Mouse (Mus musculus) embryonic facial prominence, embryonic 15.5 days (tissue): ENCODE data around the gene Mllt1. TPM values are rescaled to one million over a fixed set of nuclear protein-coding genes. Genes with fewer than 3 reads are reported as not detected.
A peak's percentile ranks its signal among the peaks of the same experiment; 100 is the strongest.

Experiments used
- ATAC-seq: fragments of 200-750 bp; cut with Nextera tagmentation; 2 replicates; pipeline ENCODE4 v1.8.0; 2017; ENCODE audit warnings: low read depth, moderate TSS enrichment; ENCODE audit not compliant: insufficient number of reproducible peaks, low FRiP score, low TSS enrichment
- H3K27ac ChIP-seq: fragments of 300-500 bp; sonication (generic); replicated peaks from 2 replicates; pipeline ENCODE4 v1.5.1; 2015; ENCODE audit warnings: mild to moderate bottlenecking, inconsistent platforms
- H3K27me3 ChIP-seq: fragments of 300-500 bp; sonication (generic); 2 replicates; pipeline ENCODE4 v1.6.1; 2015; ENCODE audit warnings: inconsistent platforms
- H3K36me3 ChIP-seq: fragments of 300-500 bp; sonication (generic); 2 replicates; pipeline ENCODE4 v1.6.1; 2015; ENCODE audit warnings: mild to moderate bottlenecking, inconsistent platforms
- H3K4me1 ChIP-seq: fragments of 300-500 bp; sonication (generic); 2 replicates; pipeline ENCODE4 v1.6.1; 2015; ENCODE audit warnings: inconsistent platforms
- H3K4me2 ChIP-seq: fragments of 300-500 bp; sonication (generic); replicated peaks from 2 replicates; pipeline ENCODE4 v1.6.1; 2015; ENCODE audit warnings: mild to moderate bottlenecking, inconsistent platforms
- H3K4me3 ChIP-seq: fragments of 300-500 bp; sonication (generic); replicated peaks from 2 replicates; pipeline ENCODE4 v1.5.1; 2015; ENCODE audit warnings: mild to moderate bottlenecking, inconsistent platforms
- H3K9ac ChIP-seq: fragments of 300-500 bp; sonication (generic); 2 replicates; pipeline ENCODE4 v1.6.1; 2015; ENCODE audit warnings: inconsistent platforms
- H3K9me3 ChIP-seq: fragments of 300-500 bp; sonication (generic); replicated peaks from 2 replicates; pipeline ENCODE4 v1.6.1; 2016; ENCODE audit warnings: inconsistent platforms
- WGBS: fragments of 180-500 bp; shearing (Covaris S2); methylation state at CpG from one replicate; pipeline ENCODE4 v1.1.7; 2015; 5-methylcytosine and 5-hydroxymethylcytosine counted together
- polyA plus RNA-seq: library from polyadenylated mRNA; unstranded; fragments of >200 nt; fragmentation: Nextera tagmentation; extraction: Ambion mirVana; gene quantifications from 2 replicates; pipeline ENCODE4 v1.2.1, GENCODE M21; 2015

Mllt1 gene
- polyA plus RNA-seq, 1 experiment from 2014 or later, result 56.9 TPM

DNA sequence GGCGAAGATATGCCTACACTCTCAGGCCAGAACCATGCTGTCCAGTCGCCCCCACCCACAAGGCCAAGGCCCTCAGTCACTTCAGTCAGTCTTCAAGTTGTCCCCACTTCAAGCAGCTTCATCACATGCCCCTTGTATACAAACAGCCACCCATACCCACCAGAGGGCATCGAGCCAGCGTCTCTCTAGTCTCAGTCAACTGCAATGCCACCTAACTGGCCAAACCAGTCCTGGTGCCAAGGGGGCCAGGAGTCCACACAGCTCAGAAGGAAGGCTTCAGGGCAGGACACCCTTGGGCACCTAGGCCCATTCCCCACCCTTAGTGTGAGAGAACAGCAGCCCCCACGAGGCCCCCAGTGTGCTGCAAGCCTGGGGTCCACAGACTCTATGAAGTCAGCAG is 28.1 kb downstream of the Mllt1 start:
- H3K4me3 ChIP-seq, result no peak overlapping the region
- H3K9me3 ChIP-seq, result no peaks in the 10 kb centered on the region
- ATAC-seq, result 0 out of 2 replicates have a peak, but pooled peaks have one; percentile 39
- peaks cover 65% of the 10 kb centered on the region for H3K36me3 ChIP-seq
- 70% methylated on average over 5 of the region's 5 CpGs for WGBS
- peak overlapping the region; percentile 44; the same call in 1 of the 2 replicates for H3K27ac ChIP-seq
- no peaks in the 10 kb centered on the region for H3K27me3 ChIP-seq
- H3K4me2 ChIP-seq, result no peak overlapping the region
- peaks cover 6% of the 10 kb centered on the region; the same call in 1 of the 2 replicates for H3K4me1 ChIP-seq
- H3K9ac ChIP-seq, result no peak overlapping the region

DNA sequence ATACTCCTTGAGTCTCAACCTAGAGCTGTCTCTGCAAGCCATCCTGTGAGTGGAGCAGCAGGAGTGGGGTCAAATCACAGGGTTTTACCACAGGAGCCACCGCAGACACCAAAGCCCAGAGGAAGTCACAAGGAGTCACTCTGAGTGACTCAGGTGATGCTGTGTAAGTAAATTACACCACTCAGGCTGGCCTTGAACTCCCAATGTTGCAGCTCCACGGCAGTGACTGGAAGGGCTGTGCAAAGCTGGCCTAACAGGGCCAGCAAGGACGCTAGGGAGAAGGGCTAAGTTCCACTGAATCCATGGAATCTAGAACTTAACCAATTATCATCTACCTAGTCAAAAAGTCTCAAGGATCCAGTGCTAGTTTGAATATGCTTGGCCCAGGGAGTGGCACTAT is 29.0 kb downstream of the Mllt1 start:
- ATAC-seq, result no peak
- H3K4me2 ChIP-seq, result no peak overlapping the region
- H3K4me3 ChIP-seq, result no peak overlapping the region
- peaks cover 6% of the 10 kb centered on the region; the same call in 1 of the 2 replicates for H3K4me1 ChIP-seq
- H3K27me3 ChIP-seq, result no peaks in the 10 kb centered on the region
- no peak overlapping the region for H3K9ac ChIP-seq
- 85% methylated on average over 3 of the region's 3 CpGs for WGBS
- no peak overlapping the region for H3K27ac ChIP-seq
- peaks cover 74% of the 10 kb centered on the region for H3K36me3 ChIP-seq
- no peaks in the 10 kb centered on the region for H3K9me3 ChIP-seq

DNA sequence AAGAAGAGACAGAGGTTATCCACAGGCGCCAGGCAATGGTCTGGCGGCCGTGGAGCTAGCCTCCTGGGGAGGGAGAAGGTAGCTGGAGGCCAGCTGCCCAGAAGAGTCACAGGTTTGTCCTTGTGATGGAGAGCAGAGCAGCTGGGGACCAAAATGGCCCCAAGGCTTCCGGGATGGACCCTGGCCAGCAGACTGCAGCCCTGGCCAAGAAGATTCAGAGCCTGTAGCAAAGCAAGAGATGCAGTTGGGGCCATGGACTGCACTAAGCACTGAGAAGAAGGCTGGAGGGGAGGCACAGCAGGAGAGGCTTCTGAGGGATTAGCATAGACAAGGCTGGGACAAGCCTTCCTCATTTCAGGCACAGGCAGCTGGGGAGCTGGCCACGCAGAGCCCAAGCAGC is 32.5 kb downstream of the Mllt1 start:
- WGBS, result 81% methylated on average over 5 of the region's 5 CpGs
- H3K27me3 ChIP-seq, result no peaks in the 10 kb centered on the region
- no peaks in the 10 kb centered on the region for H3K9me3 ChIP-seq
- ATAC-seq, result no peak
- H3K4me2 ChIP-seq, result no peak overlapping the region
- peaks cover 76% of the 10 kb centered on the region for H3K36me3 ChIP-seq
- no peak overlapping the region for H3K9ac ChIP-seq
- H3K27ac ChIP-seq, result no peak overlapping the region
- H3K4me3 ChIP-seq, result no peak overlapping the region
- H3K4me1 ChIP-seq, result 0 out of 2 replicates have a peak, but pooled peaks cover under 1% of the 10 kb centered on the region

DNA sequence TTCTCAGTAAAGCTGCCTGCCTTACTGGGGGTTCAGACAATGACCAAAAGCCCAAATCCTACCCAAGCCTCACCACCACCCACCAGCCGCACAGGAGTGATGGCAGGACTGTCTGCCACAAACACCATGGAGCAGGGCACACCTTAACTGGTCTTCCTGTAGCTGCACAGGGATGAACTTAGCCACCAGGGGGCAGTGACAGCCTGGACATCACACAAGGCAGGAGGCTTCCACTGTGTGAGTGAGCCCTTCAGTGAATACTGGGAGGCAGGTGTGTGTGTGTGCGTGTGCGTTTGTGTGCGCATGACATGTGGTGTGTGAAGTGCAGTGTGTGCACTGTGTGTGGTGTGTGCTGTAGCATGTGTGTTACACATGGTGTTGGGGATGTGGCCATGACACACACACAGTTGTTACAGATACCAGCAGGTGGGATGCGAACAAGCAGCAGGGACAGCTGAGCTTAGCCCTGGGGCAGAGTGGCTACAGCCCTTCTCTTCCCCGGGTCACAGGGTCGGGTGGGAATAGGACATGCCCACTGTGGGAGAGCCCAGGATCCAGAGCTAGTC is 37.5 kb downstream of the Mllt1 start:
- Histone ChIP-seq H3K4me3 (no peak overlapping the region), H3K27me3 (no peaks in the 10 kb centered on the region), H3K9me3 (no peaks in the 10 kb centered on the region), H3K36me3 (peaks cover 92% of the 10 kb centered on the region), H3K4me2 (no peak overlapping the region), H3K9ac (no peak overlapping the region), H3K4me1 (no peaks in the 10 kb centered on the region), H3K27ac (no peak overlapping the region)
- WGBS, result 77% methylated on average over 7 of the region's 7 CpGs
- ATAC-seq, result peak; percentile 40; the same call in 1 of the 2 replicates

DNA sequence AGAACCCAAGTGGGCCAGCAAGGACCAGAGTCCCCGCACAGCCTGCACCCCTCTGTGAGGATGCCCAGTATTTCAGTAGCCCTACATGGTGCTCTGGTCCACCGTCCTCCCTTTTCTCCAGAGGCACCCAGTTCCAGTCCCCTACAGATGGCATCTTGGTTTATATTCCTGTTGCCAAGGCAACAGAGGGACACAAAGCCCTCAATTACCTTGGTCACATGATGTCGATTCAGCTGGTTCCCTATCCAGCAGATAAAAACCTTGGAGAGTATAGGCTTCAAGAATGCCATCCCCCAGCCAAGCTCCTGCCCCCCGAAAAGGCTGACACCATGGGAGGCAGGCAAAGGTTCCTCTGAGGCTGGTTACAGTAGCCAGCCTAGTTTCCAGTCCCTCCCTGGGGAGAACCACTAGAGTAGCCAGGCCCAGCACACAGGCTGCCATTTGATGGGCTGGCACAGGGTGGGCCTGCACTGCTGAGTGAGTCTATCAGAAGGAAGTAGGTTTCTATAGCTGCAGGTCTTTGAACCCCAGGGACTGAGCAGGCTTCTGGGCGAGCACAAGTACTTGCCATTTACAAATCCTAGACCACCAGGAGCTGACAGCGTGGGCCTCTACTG is 38.6 kb downstream of the Mllt1 start:
- H3K9ac ChIP-seq, result no peak overlapping the region
- H3K27me3 ChIP-seq, result no peaks in the 10 kb centered on the region
- H3K4me3 ChIP-seq, result no peak overlapping the region
- peaks cover 92% of the 10 kb centered on the region for H3K36me3 ChIP-seq
- H3K4me1 ChIP-seq, result no peaks in the 10 kb centered on the region
- no peak overlapping the region for H3K27ac ChIP-seq
- WGBS, result 89% methylated on average over 6 of the region's 6 CpGs
- no peak overlapping the region for H3K4me2 ChIP-seq
- H3K9me3 ChIP-seq, result no peaks in the 10 kb centered on the region
- ATAC-seq, result no peak

DNA sequence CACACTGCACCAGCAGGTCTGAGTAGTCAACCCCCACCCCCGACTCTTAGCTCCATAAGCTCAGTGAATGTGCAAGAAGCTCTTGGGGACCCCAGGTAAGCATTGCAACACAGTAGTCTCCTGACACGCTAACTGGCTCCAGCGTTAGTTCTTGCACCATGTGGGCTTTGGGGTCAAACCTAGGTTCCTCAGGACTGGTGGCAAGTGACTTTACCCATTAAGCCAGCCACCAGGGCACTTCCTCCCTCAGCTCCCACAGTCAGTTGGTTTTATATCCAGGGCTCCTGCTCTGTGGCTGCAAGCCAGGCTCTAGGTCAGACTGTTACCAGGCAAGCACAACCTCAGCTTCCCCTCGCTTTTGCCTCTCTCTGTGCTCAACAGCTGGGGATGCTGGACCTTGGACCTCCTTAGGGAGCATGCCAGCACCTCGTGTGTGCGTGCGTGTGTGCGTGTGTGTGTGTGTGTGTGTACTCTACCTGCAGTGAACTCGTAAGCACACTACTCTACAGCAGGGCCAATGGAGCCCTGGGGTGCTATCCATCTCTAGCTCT is 39.8 kb downstream of the Mllt1 start:
- ATAC-seq, result no peak

DNA sequence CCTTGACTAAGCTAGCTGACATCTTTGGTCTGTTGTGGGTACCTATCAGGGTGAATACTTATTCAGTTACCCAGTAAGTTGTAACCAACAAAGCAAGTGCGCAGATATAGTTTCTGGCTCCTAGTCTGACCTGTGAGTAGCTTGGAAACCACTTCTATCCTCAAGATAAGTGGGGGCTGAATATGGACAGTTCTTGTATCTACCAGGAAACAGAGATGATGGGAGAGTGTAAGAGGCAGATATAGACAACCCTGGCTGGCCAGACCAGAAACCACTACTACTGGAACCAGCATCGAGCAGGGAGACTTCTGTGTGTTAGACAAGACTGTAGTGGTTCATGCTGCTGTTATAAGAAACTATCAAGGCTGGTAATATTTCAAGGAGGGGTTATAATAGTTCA is 45.2 kb downstream of the Mllt1 start:
- 96% methylated on average over 2 of the region's 2 CpGs for WGBS
- Histone ChIP-seq H3K4me3 (no peak overlapping the region), H3K36me3 (peaks cover 46% of the 10 kb centered on the region), H3K4me2 (no peak overlapping the region), H3K27me3 (no peaks in the 10 kb centered on the region), H3K9ac (no peak overlapping the region), H3K4me1 (no peaks in the 10 kb centered on the region), H3K27ac (no peak overlapping the region), H3K9me3 (no peaks in the 10 kb centered on the region)
- ATAC-seq, result no peak

More for the DNA sequence above, 39.8 kb downstream of the Mllt1 start:
- Histone ChIP-seq H3K27ac (no peak overlapping the region), H3K4me1 (no peaks in the 10 kb centered on the region), H3K9ac (no peak overlapping the region), H3K4me3 (no peak overlapping the region), H3K27me3 (no peaks in the 10 kb centered on the region), H3K36me3 (peaks cover 88% of the 10 kb centered on the region), H3K9me3 (no peaks in the 10 kb centered on the region), H3K4me2 (no peak overlapping the region)
- WGBS, result 93% methylated on average over 9 of the region's 9 CpGs

DNA sequence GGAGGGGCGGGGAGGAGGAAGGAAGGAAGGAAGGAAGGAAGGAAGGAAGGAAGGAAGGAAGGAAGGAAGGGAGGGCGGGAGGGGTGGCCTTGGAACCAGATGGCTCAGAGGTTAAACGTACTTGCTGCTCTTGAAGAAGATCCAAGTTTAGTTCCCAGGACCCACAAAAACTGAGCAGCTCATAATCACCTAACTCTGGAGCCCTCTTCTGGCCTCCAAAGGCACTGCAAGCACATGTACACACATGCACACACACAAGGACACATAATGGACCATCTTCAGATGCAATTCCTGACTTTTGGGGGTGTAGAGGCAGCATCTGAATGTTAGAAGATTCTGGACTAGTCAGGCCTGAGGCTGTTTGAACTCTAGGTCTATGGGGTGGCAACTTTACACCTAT is 47.2 kb downstream of the Mllt1 start:
- Histone ChIP-seq H3K4me3 (no peak overlapping the region), H3K36me3 (peaks cover 27% of the 10 kb centered on the region), H3K9ac (no peak overlapping the region), H3K27me3 (no peaks in the 10 kb centered on the region), H3K4me2 (no peak overlapping the region), H3K4me1 (no peaks in the 10 kb centered on the region), H3K27ac (no peak overlapping the region), H3K9me3 (no peaks in the 10 kb centered on the region)
- WGBS, result 95% methylated on average over 3 of the region's 3 CpGs
- ATAC-seq, result no peak; the same call in 1 of the 2 replicates

DNA sequence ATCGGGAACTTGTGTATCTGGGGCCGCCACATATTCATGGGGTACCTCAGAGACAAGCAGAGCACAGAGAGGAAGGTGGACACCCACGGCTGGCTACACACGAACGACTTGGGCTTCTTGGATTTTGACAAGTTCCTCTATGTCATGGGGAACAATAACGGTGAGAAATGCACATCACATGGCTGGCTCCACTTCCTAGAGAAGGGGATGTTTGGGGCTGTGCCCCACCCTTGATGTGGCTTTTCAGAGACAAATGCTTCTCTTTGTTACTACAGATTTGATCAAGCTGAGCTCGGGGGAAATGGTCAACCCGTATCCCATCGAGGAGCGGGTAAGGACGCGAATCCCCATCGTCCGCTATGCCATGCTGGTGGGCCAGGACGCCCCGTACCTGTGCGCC is 50.4 kb downstream of the Mllt1 start:
- Histone ChIP-seq H3K27me3 (no peaks in the 10 kb centered on the region), H3K36me3 (0 out of 2 replicates have a peak, but pooled peaks cover under 1% of the 10 kb centered on the region), H3K9me3 (no peaks in the 10 kb centered on the region), H3K27ac (no peak overlapping the region), H3K4me3 (no peak overlapping the region), H3K9ac (no peak overlapping the region), H3K4me1 (no peaks in the 10 kb centered on the region), H3K4me2 (no peak overlapping the region)
- ATAC-seq, result no peak
- 89% methylated on average over 17 of the region's 17 CpGs for WGBS

DNA sequence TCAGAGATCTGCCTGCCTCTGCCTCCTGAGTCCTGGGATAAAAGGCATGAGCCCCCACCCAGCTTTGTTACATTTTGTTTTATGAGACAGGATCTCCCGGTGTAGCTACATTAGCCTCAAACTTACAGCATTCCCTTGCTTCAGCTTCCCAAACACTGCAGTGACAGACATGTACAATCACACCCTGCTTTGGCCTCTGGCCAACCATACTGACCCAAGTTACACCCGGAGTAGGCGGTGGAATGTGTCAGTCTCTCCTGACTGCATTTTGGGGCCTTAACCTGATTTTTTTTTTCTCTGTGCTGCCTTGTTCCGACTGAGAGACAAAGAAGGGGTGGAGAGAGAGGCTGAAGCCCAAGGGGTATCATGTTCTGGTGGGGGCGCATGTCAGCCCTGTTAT is 50.9 kb downstream of the Mllt1 start:
- WGBS, result 66% methylated on average over 5 of the region's 5 CpGs
- Histone ChIP-seq H3K27me3 (no peaks in the 10 kb centered on the region), H3K4me2 (no peak overlapping the region), H3K4me1 (no peaks in the 10 kb centered on the region), H3K9me3 (no peaks in the 10 kb centered on the region), H3K36me3 (no peaks in the 10 kb centered on the region), H3K27ac (no peak overlapping the region), H3K9ac (no peak overlapping the region), H3K4me3 (no peak overlapping the region)
- no peak for ATAC-seq

DNA sequence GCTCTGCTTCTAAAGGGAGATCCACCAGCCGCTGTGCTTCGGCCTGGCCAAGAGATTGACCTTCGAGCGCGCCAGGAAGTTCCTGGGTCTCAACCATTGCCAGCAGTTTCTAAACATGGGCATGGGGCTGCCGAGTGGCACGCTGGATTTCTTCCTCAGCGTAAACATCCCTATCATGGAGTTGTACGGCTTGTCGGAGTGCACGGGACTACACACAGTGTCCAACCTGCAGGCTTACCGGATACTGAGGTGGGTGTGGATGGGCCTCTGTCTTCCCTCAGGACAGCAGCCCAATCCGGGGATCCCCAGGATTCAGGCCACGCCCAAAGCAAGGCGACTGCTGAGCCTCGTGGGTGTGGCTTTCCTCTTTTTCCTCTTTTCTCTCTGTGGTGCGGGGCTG is 51.6 kb downstream of the Mllt1 start:
- Histone ChIP-seq H3K27me3 (no peaks in the 10 kb centered on the region), H3K27ac (no peak overlapping the region), H3K4me1 (no peaks in the 10 kb centered on the region), H3K9ac (no peak overlapping the region), H3K4me2 (peak overlapping the region; percentile 21), H3K9me3 (no peaks in the 10 kb centered on the region), H3K4me3 (0 out of 2 replicates have a peak overlapping the region, but pooled peaks have one; percentile 1), H3K36me3 (no peaks in the 10 kb centered on the region)
- WGBS, result 54% methylated on average over 17 of the region's 17 CpGs
- no peak for ATAC-seq
